Mouse (Mus musculus) stomach, postnatal 0 days (tissue): Measurements from ENCODE around the gene Rad51c.

Experiments used
- CTCF ChIP-seq: IDR thresholded peaks from 2 replicates; pipeline ENCODE4 v1.5.1; 2016; ENCODE audit warnings: antibody characterized with exemption, low read depth, mild to moderate bottlenecking, moderate library complexity
- EP300 ChIP-seq: optimal IDR thresholded peaks from 2 replicates; pipeline ENCODE3; 2016; ENCODE audit warnings: antibody characterized with exemption

DNA sequence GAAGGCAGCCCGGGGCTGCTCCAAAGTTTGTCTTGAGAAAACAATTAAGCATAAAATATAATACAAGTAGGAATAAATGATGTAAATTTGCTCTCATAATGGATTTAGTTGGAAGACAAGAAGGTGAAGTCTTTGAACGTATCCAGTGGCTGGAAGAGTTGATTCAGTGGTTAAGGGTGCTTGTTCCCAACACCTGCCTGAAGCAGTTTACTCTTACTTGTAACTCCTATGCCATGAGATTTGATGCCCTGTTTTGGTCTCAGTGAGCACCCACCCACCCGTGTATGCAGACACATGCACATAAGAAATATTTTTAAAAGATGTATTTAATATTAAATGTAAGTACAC, 44.4 kb upstream of the Rad51c start:
- no peak for TF ChIP-seq EP300
- TF ChIP-seq CTCF: no peak
